Mouse (Mus musculus): Measurements from ENCODE around the gene Klk5. TPM values are rescaled to one million over a fixed set of nuclear protein-coding genes. Genes with fewer than 3 reads are reported as not detected.

Klk5 gene
- total RNA-seq, 2 experiments from 2014 or later = not detected

GRCm38 (mm10) chr7:43874868-43875375 lies 33.2 kb downstream of the Klk5 start:
- DNase-seq = no peak
- intact Hi-C loops (cut with DNase I) = no loop called here

GRCm38 (mm10) chr7:43876444-43876843 lies 34.7 kb downstream of the Klk5 start:
- no peak for DNase-seq
- intact Hi-C loops (cut with DNase I) = no loop called here

- no peak for DNase-seq
- intact Hi-C loops (cut with DNase I) = no loop called here
Observed at GRCm38 (mm10) chr7:43878281-43878680, 36.5 kb downstream of the Klk5 start.

- intact Hi-C loops (cut with DNase I) = no loop called here
- DNase-seq = no peak
Observed at GRCm38 (mm10) chr7:43880912-43881311, 39.1 kb downstream of the Klk5 start, which contains the start of gene Klk4. Gene Klk4, plus strand, starts transcription at chr7:43881160.

GRCm38 (mm10) chr7:43882346-43882745 lies 40.6 kb downstream of the Klk5 start:
- DNase-seq = no peak
- intact Hi-C loops (cut with DNase I) = no loop called here

- intact Hi-C loops (cut with DNase I) = no loop called here
- DNase-seq = no peak
Observed at GRCm38 (mm10) chr7:43882811-43883210, 41.0 kb downstream of the Klk5 start.

- intact Hi-C loops (cut with DNase I) = no loop called here
- peak; percentile 51 for DNase-seq
Observed at GRCm38 (mm10) chr7:43883547-43883946, 41.8 kb downstream of the Klk5 start.

- no peak for DNase-seq
- intact Hi-C loops (cut with DNase I) = loop anchor here (10.0 kb wide), 1 partner anchor 217 kb away; the partner anchor contains the start of gene Ctu1
Observed at GRCm38 (mm10) chr7:43891365-43891764, 49.6 kb downstream of the Klk5 start.

- intact Hi-C loops (cut with DNase I) = loop anchor here (10.0 kb wide), 1 partner anchor 217 kb away; the partner anchor contains the start of gene Ctu1
- no peak for DNase-seq
Observed at GRCm38 (mm10) chr7:43891788-43892187, 50.0 kb downstream of the Klk5 start.

GRCm38 (mm10) chr7:43894836-43895235 lies 53.1 kb downstream of the Klk5 start:
- intact Hi-C loops (cut with DNase I) = loop anchor here (10.0 kb wide), 1 partner anchor 220 kb away; the partner anchor contains the start of gene Ctu1
- peak; percentile 80 for DNase-seq

Other genes with a start within 250 kb of the Klk5 start
- under 1 TPM in 1 of 2 experiments, not detected in 1; 0.34 TPM for gene Zfp819, start 234.8 kb upstream of the Klk5 start, total RNA-seq (2021)
- under 1 TPM in 1 of 2 experiments, not detected in 1; 0.24 TPM for gene Ceacam18, start 207.3 kb upstream of the Klk5 start, total RNA-seq (2021)
- gene Siglece, start 181.8 kb upstream of the Klk5 start, total RNA-seq (2021) = under 1 TPM; 0.24 to 0.80 TPM
- gene Ctu1, start 170.0 kb upstream of the Klk5 start, total RNA-seq (2021) = 10 to 100 TPM; 20.8 to 22.5 TPM
- under 1 TPM in 1 of 2 experiments, not detected in 1; 0.28 TPM for gene Klk14, start 151.6 kb upstream of the Klk5 start, total RNA-seq (2021)
- not detected for gene Klk13, start 129.4 kb upstream of the Klk5 start, total RNA-seq (2021)
- gene Klk12, start 73.1 kb upstream of the Klk5 start, total RNA-seq (2021) = not detected
- gene Klk11, start 67.4 kb upstream of the Klk5 start, total RNA-seq (2021) = not detected
- not detected for gene Klk10, start 60.9 kb upstream of the Klk5 start, total RNA-seq (2021)
- not detected for gene Klk9, start 50.1 kb upstream of the Klk5 start, total RNA-seq (2021)
- gene Klk8, start 44.4 kb upstream of the Klk5 start, total RNA-seq (2021) = 10 to 100 TPM; 13.5 to 16.7 TPM
- gene Klk7, start 30.7 kb upstream of the Klk5 start, total RNA-seq (2021) = under 1 TPM in 1 of 2 experiments, not detected in 1; 0.36 TPM
- not detected for gene Klk6, start 17.5 kb upstream of the Klk5 start, total RNA-seq (2021)
- gene Klk4, start 39.2 kb downstream of the Klk5 start, total RNA-seq (2021) = not detected
- not detected for gene Klk15, start 91.8 kb downstream of the Klk5 start, total RNA-seq (2021)
- not detected for gene Klk1b8, start 108.7 kb downstream of the Klk5 start, total RNA-seq (2021)
- not detected for gene Klk1b1, start 124.8 kb downstream of the Klk5 start, total RNA-seq (2021)
- gene Klk1b9, start 134.1 kb downstream of the Klk5 start, total RNA-seq (2021) = not detected
- not detected for gene Klk1b11, start 153.9 kb downstream of the Klk5 start, total RNA-seq (2021)
- not detected for gene Klk1b26, start 170.2 kb downstream of the Klk5 start, total RNA-seq (2021)
- gene Klk1b27, start 210.3 kb downstream of the Klk5 start, total RNA-seq (2021) = not detected